Mouse (Mus musculus): Measurements from ENCODE around the gene Slc48a1. TPM values are rescaled to one million over a fixed set of nuclear protein-coding genes. Genes with fewer than 3 reads are reported as not detected.

The Slc48a1 gene
- polyA plus RNA-seq, 1 experiment from 2014 or later = 33.6 TPM

GRCm38 (mm10) chr15:97760952-97761351 is 17.4 kb upstream of the Slc48a1 start:
- H3K4me1 ChIP-seq (ENCODE audit: control insufficient read depth, insufficient read depth, low read length) = no peaks in the 10 kb centered on the region
- DNase-seq (ENCODE audit: low spot score, missing footprints) = no peak
- no peaks in the 10 kb centered on the region for H3K36me3 ChIP-seq (ENCODE audit: control insufficient read depth, insufficient read depth, low read length)
- H3K4me2 ChIP-seq = no peak overlapping the region
- H3K27ac ChIP-seq (ENCODE audit: low read depth, low read length) = no peak overlapping the region
- H3K27me3 ChIP-seq (ENCODE audit: control insufficient read depth, insufficient read depth, low read length) = peaks cover 6% of the 10 kb centered on the region; the same call in 1 of the 2 replicates
- no peak for ATAC-seq (ENCODE audit: low FRiP score)
- no peaks in the 10 kb centered on the region for H3K9me3 ChIP-seq (ENCODE audit: control insufficient read depth, low read length)
- H3K4me3 ChIP-seq (ENCODE audit: low read depth, low read length) = no peak overlapping the region
- 76% methylated on average over 5 of the region's 5 CpGs for WGBS
- H3K9ac ChIP-seq (ENCODE audit: low read length) = no peak overlapping the region

- Histone ChIP-seq H3K36me3 (ENCODE audit: control insufficient read depth, insufficient read depth, low read length) (no peaks in the 10 kb centered on the region), H3K4me3 (ENCODE audit: low read depth, low read length) (no peak overlapping the region), H3K4me1 (ENCODE audit: control insufficient read depth, insufficient read depth, low read length) (peaks cover 4% of the 10 kb centered on the region), H3K9me3 (ENCODE audit: control insufficient read depth, low read length) (no peaks in the 10 kb centered on the region), H3K4me2 (no peak overlapping the region), H3K27ac (ENCODE audit: low read depth, low read length) (no peak overlapping the region), H3K9ac (ENCODE audit: low read length) (no peak overlapping the region), H3K27me3 (ENCODE audit: control insufficient read depth, insufficient read depth, low read length) (peaks cover 6% of the 10 kb centered on the region; the same call in 1 of the 2 replicates)
- WGBS = 33% methylated on average over 13 of the region's 13 CpGs
- DNase-seq (ENCODE audit: low spot score, missing footprints) (no peak), ATAC-seq (ENCODE audit: low FRiP score) (no peak)
These were observed 16.9 kb upstream of the Slc48a1 start for GRCm38 (mm10) chr15:97761438-97761837.

- no peaks in the 10 kb centered on the region for H3K9me3 ChIP-seq (ENCODE audit: control insufficient read depth, low read length)
- peaks cover 16% of the 10 kb centered on the region for H3K4me1 ChIP-seq (ENCODE audit: control insufficient read depth, insufficient read depth, low read length)
- no peak overlapping the region for H3K4me3 ChIP-seq (ENCODE audit: low read depth, low read length)
- no peak overlapping the region for H3K4me2 ChIP-seq
- peaks cover 17% of the 10 kb centered on the region for H3K27me3 ChIP-seq (ENCODE audit: control insufficient read depth, insufficient read depth, low read length)
- H3K9ac ChIP-seq (ENCODE audit: low read length) = no peak overlapping the region
- DNase-seq (ENCODE audit: low spot score, missing footprints) (no peak), ATAC-seq (ENCODE audit: low FRiP score) (no peak)
- no peak overlapping the region for H3K27ac ChIP-seq (ENCODE audit: low read depth, low read length)
- WGBS = 67% methylated on average over 9 of the region's 9 CpGs
- no peaks in the 10 kb centered on the region for H3K36me3 ChIP-seq (ENCODE audit: control insufficient read depth, insufficient read depth, low read length)
These were observed 15.6 kb upstream of the Slc48a1 start for GRCm38 (mm10) chr15:97762733-97763132.

GRCm38 (mm10) chr15:97763256-97764049 is 14.9 kb upstream of the Slc48a1 start:
- 66% methylated on average over 9 of the region's 9 CpGs for WGBS
- Histone ChIP-seq H3K9ac (ENCODE audit: low read length) (no peak overlapping the region), H3K4me3 (ENCODE audit: low read depth, low read length) (no peak overlapping the region), H3K9me3 (ENCODE audit: control insufficient read depth, low read length) (no peaks in the 10 kb centered on the region), H3K27me3 (ENCODE audit: control insufficient read depth, insufficient read depth, low read length) (peaks cover 19% of the 10 kb centered on the region), H3K4me2 (no peak overlapping the region), H3K27ac (ENCODE audit: low read depth, low read length) (no peak overlapping the region), H3K4me1 (ENCODE audit: control insufficient read depth, insufficient read depth, low read length) (peaks cover 19% of the 10 kb centered on the region), H3K36me3 (ENCODE audit: control insufficient read depth, insufficient read depth, low read length) (no peaks in the 10 kb centered on the region)
- no peak for ATAC-seq (ENCODE audit: low FRiP score)
- DNase-seq (ENCODE audit: low spot score, missing footprints) = no peak

- H3K27ac ChIP-seq (ENCODE audit: low read depth, low read length) = no peak overlapping the region
- H3K9me3 ChIP-seq (ENCODE audit: control insufficient read depth, low read length) = no peaks in the 10 kb centered on the region
- H3K27me3 ChIP-seq (ENCODE audit: control insufficient read depth, insufficient read depth, low read length) = peaks cover 20% of the 10 kb centered on the region
- 87% methylated on average over 2 of the region's 2 CpGs for WGBS
- no peaks in the 10 kb centered on the region for H3K36me3 ChIP-seq (ENCODE audit: control insufficient read depth, insufficient read depth, low read length)
- peaks cover 19% of the 10 kb centered on the region for H3K4me1 ChIP-seq (ENCODE audit: control insufficient read depth, insufficient read depth, low read length)
- no peak overlapping the region for H3K9ac ChIP-seq (ENCODE audit: low read length)
- no peak overlapping the region for H3K4me3 ChIP-seq (ENCODE audit: low read depth, low read length)
- DNase-seq (ENCODE audit: low spot score, missing footprints) (no peak), ATAC-seq (ENCODE audit: low FRiP score) (no peak)
- no peak overlapping the region for H3K4me2 ChIP-seq
These were observed 13.8 kb upstream of the Slc48a1 start for GRCm38 (mm10) chr15:97764532-97764931.

GRCm38 (mm10) chr15:97765090-97765794 is 13.1 kb upstream of the Slc48a1 start:
- peaks cover 19% of the 10 kb centered on the region for H3K4me1 ChIP-seq (ENCODE audit: control insufficient read depth, insufficient read depth, low read length)
- H3K27me3 ChIP-seq (ENCODE audit: control insufficient read depth, insufficient read depth, low read length) = peaks cover 22% of the 10 kb centered on the region
- no peak overlapping the region for H3K27ac ChIP-seq (ENCODE audit: low read depth, low read length)
- H3K36me3 ChIP-seq (ENCODE audit: control insufficient read depth, insufficient read depth, low read length) = no peaks in the 10 kb centered on the region
- no peak for DNase-seq (ENCODE audit: low spot score, missing footprints)
- ATAC-seq (ENCODE audit: low FRiP score) = no peak
- no peaks in the 10 kb centered on the region for H3K9me3 ChIP-seq (ENCODE audit: control insufficient read depth, low read length)
- H3K9ac ChIP-seq (ENCODE audit: low read length) = no peak overlapping the region
- H3K4me2 ChIP-seq = no peak overlapping the region; the same call in 1 of the 2 replicates
- no peak overlapping the region for H3K4me3 ChIP-seq (ENCODE audit: low read depth, low read length)
- WGBS = 29% methylated on average over 13 of the region's 13 CpGs

- Histone ChIP-seq H3K9ac (ENCODE audit: low read length) (no peak overlapping the region), H3K27me3 (ENCODE audit: control insufficient read depth, insufficient read depth, low read length) (peaks cover 22% of the 10 kb centered on the region), H3K4me1 (ENCODE audit: control insufficient read depth, insufficient read depth, low read length) (peaks cover 19% of the 10 kb centered on the region), H3K36me3 (ENCODE audit: control insufficient read depth, insufficient read depth, low read length) (no peaks in the 10 kb centered on the region), H3K4me2 (no peak overlapping the region), H3K9me3 (ENCODE audit: control insufficient read depth, low read length) (no peaks in the 10 kb centered on the region), H3K27ac (ENCODE audit: low read depth, low read length) (no peak overlapping the region), H3K4me3 (ENCODE audit: low read depth, low read length) (no peak overlapping the region)
- 11% methylated on average over 8 of the region's 8 CpGs for WGBS
- DNase-seq (ENCODE audit: low spot score, missing footprints) = peak; percentile 91
- peak; percentile 14; the same call in 1 of the 2 replicates for ATAC-seq (ENCODE audit: low FRiP score)
These were observed 12.1 kb upstream of the Slc48a1 start for GRCm38 (mm10) chr15:97766194-97766593.

GRCm38 (mm10) chr15:97766594-97767279 is 11.6 kb upstream of the Slc48a1 start:
- H3K9me3 ChIP-seq (ENCODE audit: control insufficient read depth, low read length) = no peaks in the 10 kb centered on the region
- peaks cover 22% of the 10 kb centered on the region for H3K27me3 ChIP-seq (ENCODE audit: control insufficient read depth, insufficient read depth, low read length)
- peak; percentile 19 for ATAC-seq (ENCODE audit: low FRiP score)
- peak; percentile 90 for DNase-seq (ENCODE audit: low spot score, missing footprints)
- 6% methylated on average over 23 of the region's 23 CpGs for WGBS
- peak overlapping the region; percentile 39 for H3K4me3 ChIP-seq (ENCODE audit: low read depth, low read length)
- H3K27ac ChIP-seq (ENCODE audit: low read depth, low read length) = no peak overlapping the region
- 0 out of 2 replicates have a peak overlapping the region, but pooled peaks have one; percentile 12 for H3K9ac ChIP-seq (ENCODE audit: low read length)
- peaks cover 19% of the 10 kb centered on the region for H3K4me1 ChIP-seq (ENCODE audit: control insufficient read depth, insufficient read depth, low read length)
- H3K4me2 ChIP-seq = peak overlapping the region; percentile 93
- H3K36me3 ChIP-seq (ENCODE audit: control insufficient read depth, insufficient read depth, low read length) = no peaks in the 10 kb centered on the region
